ENCODE assay signal across 9 mouse cellular contexts in genomic region chr7:89178601-89179000, GRCm38 (mm10).
DNase-seq lines count a peak whose midpoint lies in the region; ATAC-seq and TF ChIP-seq lines count a peak whose summit lies in the region.
"Had no signal": no experiment of that assay in that cellular context is flagged by ENCODE, and none has a peak within 500 bp of the region (broad histone marks: within the 10 kb centered on the region; RNA-seq: fewer than 3 reads in every experiment).

No protein-coding gene starts in this region.

- no peaks in the 10 kb centered on the region for H3K36me3 ChIP-seq in intestine, embryonic 16.5 days (ENCODE audit: control insufficient read depth, insufficient read depth, low read length)

- no peak overlapping the region for H3K9ac ChIP-seq in intestine, embryonic 16.5 days (ENCODE audit: low read depth, low read length)
- H3K9ac ChIP-seq: lung, embryonic 14.5 days had no signal

- no peaks in the 10 kb centered on the region for H3K27me3 ChIP-seq in intestine, embryonic 16.5 days (replicated peaks; ENCODE audit: control insufficient read depth, insufficient read depth, low read length)

- no peaks in the 10 kb centered on the region for H3K9me3 ChIP-seq in intestine, embryonic 16.5 days (ENCODE audit: control insufficient read depth, low read length)

- DNase-seq in layer of hippocampus, adult 18-20 months (ENCODE audit: low spot score in 2 of 2), result peak; percentile 32 to 51
- no peak for DNase-seq in layer of hippocampus, postnatal 14 days (ENCODE audit: low spot score in 2 of 2)
- DNase-seq in brain, adult 2 months (ENCODE audit: low read depth, low spot score), result peak; percentile 91
- DNase-seq in cerebellum, postnatal 25 days, result peak; percentile 54 to 58
- DNase-seq in left cerebral cortex, adult 2 months (ENCODE audit: extremely low spot score in 1 of 2, low spot score in 2 of 2), result peak in 1 of 2 experiments; percentile 25
- DNase-seq in c-Kit-positive CD71-positive TER-119-positive erythroid progenitor cells, embryonic 14.5 days (ENCODE audit: low spot score), result no peak
- DNase-seq: lung, embryonic 14.5 days had no signal

- no peak overlapping the region for H3K4me2 ChIP-seq in intestine, embryonic 16.5 days (ENCODE audit: low read depth, low read length)
- H3K4me2 ChIP-seq: lung, embryonic 14.5 days had no signal

- H3K27ac ChIP-seq in left cerebral cortex, adult 2 months, result peak overlapping the region; percentile 33
- H3K27ac ChIP-seq in intestine, embryonic 16.5 days (ENCODE audit: low read length), result no peak overlapping the region

- no peak for ATAC-seq in intestine, embryonic 16.5 days
- ATAC-seq in activated CD4-positive, CD25-positive, alpha-beta regulatory T cell, adult 4 months, result no peak

- H3K4me3 ChIP-seq in left cerebral cortex, adult 2 months, result no peak overlapping the region
- no peak overlapping the region for H3K4me3 ChIP-seq in intestine, embryonic 16.5 days (ENCODE audit: low read length)

- intact Hi-C loops in left cerebral cortex, adult 2 months (cut with DNase I), result loop anchor here (5.0 kb wide), 1 partner anchor 89 kb away; no protein-coding TSS in a partner anchor

- peaks cover 3% of the 10 kb centered on the region; the same call in 1 of the 2 replicates for H3K4me1 ChIP-seq in intestine, embryonic 16.5 days (ENCODE audit: control insufficient read depth, insufficient read depth, low read length)

- TF ChIP-seq CTCF in left cerebral cortex, adult 2 months (IDR thresholded peaks at IDR 0.05), result no peak

- 78% methylated on average over 2 of the region's 2 CpGs for WGBS in intestine, embryonic 16.5 days

Comparison
In these comparisons a context has a peak if more than half of its experiments do, and no peak if none do; other contexts are left out.
1. DNase-seq: peak in layer of hippocampus, adult 18-20 months (2 of 2), brain, adult 2 months (single experiment) and cerebellum, postnatal 25 days (2 of 2); none in layer of hippocampus, postnatal 14 days (0 of 2) and c-Kit-positive CD71-positive TER-119-positive erythroid progenitor cells, embryonic 14.5 days (single experiment).